Mouse (Mus musculus) liver, embryonic 14.5 days (tissue): ENCODE results near the gene Epop. TPM values are rescaled to one million over a fixed set of nuclear protein-coding genes. Genes with fewer than 3 reads are reported as not detected.
A peak's percentile ranks its signal among the peaks of the same experiment; 100 is the strongest.

Source experiments
- ATAC-seq: fragments of 200-750 bp; cut with Nextera tagmentation; 2 replicates; pipeline ENCODE4 v1.8.0; 2017; ENCODE audit warnings: moderate number of reproducible peaks, mild to moderate bottlenecking, moderate library complexity; ENCODE audit not compliant: insufficient read depth
- DNase-seq, 3 experiments: peaks; one replicate each; pipeline ENCODE4 v3.0.0-alpha.2; 2012 to 2013; ENCODE audit warnings: low read depth in 3 of 3, low spot score in 3 of 3
- H3K27ac ChIP-seq: fragments of 300-500 bp; sonication (generic); 2 replicates; pipeline ENCODE4 v1.5.1; 2014; ENCODE audit warnings: moderate library complexity, mild to moderate bottlenecking, control low read depth, inconsistent platforms
- H3K27me3 ChIP-seq: fragments of 300-500 bp; sonication (generic); 2 replicates; pipeline ENCODE4 v1.6.1; 2014; ENCODE audit warnings: mild to moderate bottlenecking, low read length, moderate library complexity; ENCODE audit not compliant: control insufficient read depth, insufficient read depth
- H3K36me3 ChIP-seq: fragments of 300-500 bp; sonication (generic); replicated peaks from 2 replicates; pipeline ENCODE4 v1.6.1; 2014; ENCODE audit warnings: low read depth; ENCODE audit not compliant: control insufficient read depth, insufficient read depth
- H3K4me1 ChIP-seq, 2 experiments: fragments of 200-500 bp in 1 of 2; fragments of 300-500 bp in 1 of 2; sonication (generic) in 1 of 2; replicated peaks; 2 replicates each; pipeline ENCODE4 v1.6.1; 2012 to 2014; ENCODE audit warnings: antibody characterized with exemption in 1 of 2, inconsistent platforms in 1 of 2, low read length in 1 of 2; ENCODE audit not compliant: control insufficient read depth in 2 of 2, insufficient read depth in 2 of 2
- H3K4me2 ChIP-seq: fragments of 300-500 bp; sonication (generic); 2 replicates; pipeline ENCODE4 v1.6.1; 2014; ENCODE audit warnings: low read depth, mild to moderate bottlenecking, control low read depth, moderate library complexity
- H3K4me3 ChIP-seq, 2 experiments: fragments of 200-500 bp in 1 of 2; fragments of 300-500 bp in 1 of 2; sonication (generic) in 1 of 2; 2 replicates each; pipeline ENCODE4 v1.5.1; 2012 to 2014; ENCODE audit warnings: low read depth in 2 of 2, low read length in 2 of 2, mild to moderate bottlenecking in 2 of 2, control low read depth in 1 of 2, inconsistent platforms in 1 of 2, moderate library complexity in 1 of 2; ENCODE audit not compliant: insufficient read depth in 1 of 2
- H3K9ac ChIP-seq: fragments of 300-500 bp; sonication (generic); replicated peaks from 2 replicates; pipeline ENCODE4 v1.6.1; 2014; ENCODE audit warnings: mild to moderate bottlenecking, control low read depth, moderate library complexity
- H3K9me3 ChIP-seq: fragments of 300-500 bp; sonication (generic); 2 replicates; pipeline ENCODE4 v1.6.1; 2016; ENCODE audit warnings: low read length, mixed read lengths; ENCODE audit not compliant: control insufficient read depth
- CTCF ChIP-seq: IDR thresholded peaks from 2 replicates; pipeline ENCODE4 v1.5.1; 2016; ENCODE audit warnings: antibody characterized with exemption, low read depth, control low read depth
- EP300 ChIP-seq: IDR thresholded peaks from 2 replicates; pipeline ENCODE4 v1.6.1; 2016; ENCODE audit warnings: antibody characterized with exemption, low read depth
- WGBS: fragments of 180-500 bp; shearing (Covaris S2); extraction: QIAGEN DNeasy Blood & Tissue Kit; methylation state at CpG from one replicate; pipeline ENCODE4 v1.1.7; 2014; ENCODE audit not compliant: insufficient replicate concordance; 5-methylcytosine and 5-hydroxymethylcytosine counted together
- polyA plus RNA-seq, 2 experiments: library from polyadenylated mRNA; depleted of rRNA in 1 of 2; stranded (reverse) in 1 of 2; unstranded in 1 of 2; fragments of >200 nt; fragmentation: Nextera tagmentation in 1 of 2; extraction: Ambion mirVana in 1 of 2; gene quantifications; 2 replicates each; pipeline versions ENCODE4 v1.2.1 to v1.2.3; 2012 to 2014

Gene Epop
- polyA plus RNA-seq, 2 experiments, result 0.38 to 0.66 TPM

DNA sequence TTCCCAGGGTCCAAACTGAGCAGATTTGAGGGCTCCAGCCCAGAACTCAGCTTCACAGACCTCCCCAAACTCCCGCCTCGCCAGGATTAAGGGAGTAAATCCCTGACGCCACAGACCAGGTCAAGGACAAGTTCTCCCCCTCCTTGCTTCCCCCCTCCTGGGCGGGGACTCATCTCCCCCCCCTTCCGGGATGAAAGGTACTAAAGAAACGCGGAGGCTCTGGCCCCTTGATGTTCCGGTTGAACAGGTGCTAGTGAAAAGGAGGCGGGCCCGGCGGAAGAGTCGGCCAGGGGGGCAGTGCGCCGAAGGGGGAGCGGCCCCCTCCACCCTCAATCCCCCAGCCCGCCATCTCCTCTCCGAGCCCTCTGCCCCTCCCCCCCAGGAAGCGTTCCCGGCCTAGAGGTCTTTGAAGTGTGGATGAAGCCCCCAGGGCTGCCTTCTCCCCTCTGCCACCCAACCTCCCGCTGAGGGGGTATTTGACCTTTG lies 32.2 kb upstream of the Epop start:
- Histone ChIP-seq H3K9me3 (no peaks in the 10 kb centered on the region), H3K4me3 (peak overlapping the region in 1 of 2 experiments; percentile 30; a peak in 3 of 4 replicates), H3K27ac (no peak overlapping the region), H3K36me3 (no peaks in the 10 kb centered on the region), H3K27me3 (peaks cover 65% of the 10 kb centered on the region), H3K4me1 (peaks cover 0 to 11% of the 10 kb centered on the region in 2 experiments; a peak in 2 of 4 replicates), H3K9ac (no peak overlapping the region), H3K4me2 (peak overlapping the region; percentile 51)
- ATAC-seq, result no peak
- DNase-seq, result no peak
- WGBS, result 1% methylated on average over 20 of the region's 20 CpGs
- TF ChIP-seq EP300, result no peak
- TF ChIP-seq CTCF, result no peak

DNA sequence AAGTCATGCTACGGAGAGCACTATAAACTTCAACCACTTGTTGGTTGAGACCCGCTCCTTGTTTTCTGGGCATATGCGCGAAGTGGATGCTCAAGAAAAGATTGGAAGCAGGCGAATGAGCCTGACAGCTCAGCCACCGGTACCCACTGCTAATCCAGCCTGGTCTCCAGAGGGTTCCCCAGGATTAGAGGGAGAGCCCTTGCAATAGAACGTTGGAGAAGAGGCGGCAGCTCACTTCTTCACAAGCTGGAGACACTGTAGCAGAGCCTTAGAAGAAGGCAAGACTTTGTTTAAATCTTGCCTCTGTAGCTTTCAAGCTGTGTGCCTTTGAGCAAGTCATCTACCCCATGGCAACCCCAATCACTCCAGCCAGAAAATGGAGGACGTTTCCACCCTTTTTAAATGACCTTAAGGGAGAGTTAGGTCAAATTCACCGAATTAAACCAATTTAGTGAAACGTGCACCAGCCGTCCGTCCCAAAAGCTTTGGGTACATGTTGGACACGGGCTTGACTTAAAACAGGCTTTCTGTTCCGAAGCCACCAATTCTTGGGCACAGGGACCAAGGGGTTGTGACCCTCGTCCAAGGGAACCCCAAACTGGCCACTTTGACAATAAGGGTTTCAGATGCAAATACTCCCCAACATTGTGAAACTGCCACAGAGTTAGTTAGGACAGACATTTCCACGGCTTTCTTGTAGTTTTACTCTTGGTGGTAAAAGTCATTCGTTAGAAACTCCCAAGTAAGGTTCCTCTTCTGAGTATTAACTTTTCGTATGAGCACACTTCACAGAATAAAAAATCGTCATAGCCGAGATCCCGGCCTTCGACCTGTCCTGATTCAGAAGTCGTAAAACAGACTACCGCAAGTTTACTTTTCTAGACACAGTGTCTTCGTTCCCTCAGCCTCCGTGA lies 31.5 kb upstream of the Epop start:
- H3K27ac ChIP-seq, result no peak overlapping the region
- no peak overlapping the region for H3K9ac ChIP-seq
- WGBS, result 4% methylated on average over 27 of the region's 27 CpGs
- no peaks in the 10 kb centered on the region for H3K36me3 ChIP-seq
- H3K4me2 ChIP-seq, result peak overlapping the region; percentile 67
- H3K27me3 ChIP-seq, result peaks cover 65% of the 10 kb centered on the region
- no peak for TF ChIP-seq EP300
- no peak for TF ChIP-seq CTCF
- DNase-seq (no peak), ATAC-seq (no peak)
- H3K4me1 ChIP-seq, result peaks cover 0 to 11% of the 10 kb centered on the region in 2 experiments; a peak in 2 of 4 replicates
- H3K9me3 ChIP-seq, result no peaks in the 10 kb centered on the region
- H3K4me3 ChIP-seq, result peak overlapping the region; percentile 61 to 64; a peak in 3 of 4 replicates

DNA sequence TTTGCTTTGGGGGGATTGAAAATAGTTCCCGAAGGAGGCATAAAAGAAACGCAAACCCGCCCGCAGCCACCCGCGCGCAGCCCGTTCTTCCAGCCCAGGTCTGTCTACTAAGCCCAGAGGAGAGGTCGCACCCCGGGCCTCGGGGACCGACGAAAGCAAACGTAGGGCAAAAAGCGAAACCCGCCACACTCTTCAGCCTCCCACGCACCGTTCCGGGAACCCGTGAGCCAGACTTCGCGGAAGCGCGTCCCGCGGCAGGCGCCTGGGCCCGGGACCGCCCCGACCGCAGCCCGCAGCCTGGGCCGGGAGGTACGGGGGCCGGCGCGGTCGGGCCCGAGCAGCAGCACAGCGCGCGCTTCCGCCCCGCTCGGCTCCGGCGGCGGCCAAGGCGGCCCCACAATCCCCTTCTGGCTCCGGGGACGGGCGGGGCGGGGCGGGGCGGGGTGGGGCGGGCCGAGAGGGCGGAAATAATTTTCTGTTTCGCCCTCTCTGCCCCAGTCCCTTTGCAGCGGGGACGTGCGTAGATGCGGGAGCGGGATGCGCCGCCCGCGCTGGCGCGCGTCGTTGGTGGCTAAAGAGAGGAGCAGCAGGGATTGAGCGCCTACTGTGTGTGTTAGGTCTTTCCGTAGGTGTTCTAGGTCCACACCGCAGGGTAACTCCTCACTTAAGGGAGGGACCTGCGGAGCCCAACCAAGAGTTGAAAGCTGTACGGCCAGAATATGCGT lies 30.6 kb upstream of the Epop start:
- ATAC-seq, result peak; percentile 76
- peaks cover 62% of the 10 kb centered on the region for H3K27me3 ChIP-seq
- H3K4me1 ChIP-seq, result peaks cover 0 to 11% of the 10 kb centered on the region in 2 experiments; a peak in 2 of 4 replicates
- peak overlapping the region; percentile 61 to 68 for H3K4me3 ChIP-seq
- TF ChIP-seq EP300, result no peak
- no peak for TF ChIP-seq CTCF
- H3K4me2 ChIP-seq, result peak overlapping the region; percentile 67
- H3K36me3 ChIP-seq, result no peaks in the 10 kb centered on the region
- no peak overlapping the region for H3K27ac ChIP-seq
- DNase-seq, result peak in 2 of 3 experiments; percentile 23 to 28
- H3K9me3 ChIP-seq, result no peaks in the 10 kb centered on the region
- WGBS, result under 1% methylated on average over 78 of the region's 78 CpGs
- H3K9ac ChIP-seq, result peak overlapping the region; percentile 60

DNA sequence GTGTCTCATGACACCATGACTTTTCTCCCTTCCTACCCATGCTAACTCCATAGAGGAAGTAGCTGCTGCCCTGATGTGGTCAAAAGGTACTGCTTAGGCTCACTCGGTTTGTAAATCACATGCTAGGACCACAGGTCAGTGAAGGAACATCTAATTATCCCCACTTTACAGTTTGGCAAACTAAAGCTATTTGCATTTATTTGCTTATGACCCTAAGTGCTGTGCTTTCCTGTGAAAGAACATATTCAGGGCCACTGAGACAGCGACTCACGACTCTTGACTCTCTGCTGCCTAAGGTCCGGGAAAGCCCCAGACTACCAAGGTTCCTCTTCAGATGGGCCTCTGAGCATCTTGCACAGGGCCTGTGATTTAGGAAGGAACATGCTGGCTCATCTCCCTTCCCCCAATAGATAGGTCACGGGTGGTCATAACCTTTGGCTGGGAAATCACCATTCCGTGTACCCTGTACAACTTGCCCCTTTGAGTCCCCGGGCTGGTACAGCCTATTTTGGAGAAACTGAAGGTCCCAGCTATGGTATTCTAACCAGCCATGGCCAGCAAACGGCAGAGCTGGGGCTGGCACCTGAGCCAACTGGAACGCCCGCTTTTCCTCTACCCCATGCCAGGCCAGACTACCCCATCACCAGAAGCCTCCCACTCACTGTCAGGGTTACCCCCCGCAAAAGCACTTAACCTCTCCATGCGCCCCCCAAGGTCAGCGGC lies 29.9 kb upstream of the Epop start:
- Histone ChIP-seq H3K27ac (no peak overlapping the region), H3K4me3 (peak overlapping the region; percentile 61 to 68), H3K4me2 (peak overlapping the region; percentile 67), H3K4me1 (peaks cover 0 to 11% of the 10 kb centered on the region in 2 experiments; a peak in 2 of 4 replicates), H3K27me3 (peaks cover 55% of the 10 kb centered on the region), H3K9ac (peak overlapping the region; percentile 60), H3K36me3 (no peaks in the 10 kb centered on the region), H3K9me3 (no peaks in the 10 kb centered on the region)
- TF ChIP-seq CTCF (no peak), EP300 (no peak)
- DNase-seq (no peak), ATAC-seq (no peak)
- WGBS, result 8% methylated on average over 13 of the region's 13 CpGs
